Mouse (Mus musculus): ENCODE results near the gene Efnb1.

DNA sequence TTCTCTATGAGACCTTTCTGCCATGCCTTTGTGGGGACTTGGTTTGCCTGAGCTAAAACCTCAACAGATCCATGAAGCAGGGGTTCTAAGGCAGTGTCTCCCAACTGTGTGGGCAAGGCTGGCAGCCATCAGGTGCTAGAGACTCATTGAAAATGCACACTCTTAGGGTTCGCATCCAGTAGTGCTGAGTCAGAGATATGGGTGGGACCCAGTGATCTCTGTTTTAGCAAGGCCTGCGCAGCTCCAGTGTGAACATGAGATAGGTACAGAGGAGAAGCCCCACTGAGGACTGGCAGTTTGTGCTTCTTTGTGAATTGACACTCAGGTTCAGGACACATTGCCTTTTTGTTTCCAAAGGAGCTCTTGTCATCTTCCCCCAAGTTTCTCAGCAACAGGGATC, 28.2 kb downstream of the Efnb1 start:
- no peak for TF ChIP-seq GATA1 (IDR thresholded peaks at IDR 0.05; ENCODE audit: low read length)
- no peak for TF ChIP-seq TAL1 (IDR thresholded peaks at IDR 0.05; ENCODE audit: low read length)

Measured in erythroblast, embryonic 14.5 days (primary cell).